Comparison of ENCODE assay signal across 8 mouse cellular contexts in the genomic region with DNA sequence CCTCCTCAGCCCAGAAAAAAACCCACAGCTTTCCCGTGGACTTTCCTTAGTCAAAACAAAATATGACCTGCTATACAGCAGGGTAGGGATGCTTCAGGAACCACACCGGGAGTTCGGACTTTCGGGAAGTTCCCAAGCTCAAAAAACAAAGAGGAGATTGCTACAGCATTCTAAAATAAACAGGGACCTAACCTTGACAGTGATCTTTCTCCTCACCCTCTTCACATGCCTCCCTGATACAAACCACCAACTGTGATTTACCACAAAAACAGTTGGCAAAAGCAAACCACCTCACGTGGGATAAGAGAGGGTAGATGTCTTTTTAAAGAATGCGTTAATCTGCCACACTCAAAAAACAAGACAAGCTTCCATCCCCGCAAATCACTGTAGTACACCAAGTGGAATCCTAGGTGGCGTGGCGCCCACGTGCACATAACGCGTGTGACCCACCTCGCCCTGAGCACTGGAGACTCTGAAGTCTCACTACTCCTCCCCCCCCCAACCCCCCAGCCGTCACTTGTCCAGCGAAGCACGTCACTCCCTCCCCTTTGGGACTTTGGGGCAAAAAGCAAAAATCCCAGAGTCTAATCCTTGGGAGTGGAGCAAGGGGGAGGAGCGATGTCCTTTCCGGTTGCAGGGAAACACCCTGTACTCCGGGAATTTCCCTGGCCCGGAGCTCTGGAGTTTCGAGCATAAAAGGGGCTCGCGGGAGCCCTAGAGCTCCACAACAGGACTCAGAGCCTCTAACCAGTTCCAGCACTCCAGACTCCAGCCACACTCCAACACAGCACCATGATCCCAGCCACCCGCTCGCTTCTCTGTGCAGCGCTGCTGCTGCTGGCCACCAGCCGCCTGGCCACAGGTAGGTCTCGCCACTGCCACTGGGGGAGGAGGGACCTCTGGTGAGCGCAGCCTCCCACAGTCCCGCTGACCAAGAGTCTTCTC. TPM values are rescaled to one million over a fixed set of nuclear protein-coding genes. Genes with fewer than 3 reads are reported as not detected.
DNase-seq lines count a peak whose midpoint lies in the region; ATAC-seq and TF ChIP-seq lines count a peak whose summit lies in the region.

A gene (plus strand): TSS at position 723 of the 945 bp plus-strand sequence.

- ATAC-seq in erythroblast, adult 5-6 weeks (replicated peaks; ENCODE audit: low FRiP score, poor library complexity, severe bottlenecking), result no peak
- ATAC-seq in embryonic facial prominence, embryonic 13.5 days (ENCODE audit: insufficient number of reproducible peaks, insufficient read depth, low FRiP score, low TSS enrichment, low read depth), result peak; percentile 75
- ATAC-seq in heart, embryonic 14.5 days (ENCODE audit: insufficient number of reproducible peaks, insufficient read depth, low FRiP score, low read depth), result peak; percentile 72; the same call in 1 of the 2 replicates
- peak; percentile 88 for ATAC-seq in kidney, postnatal 0 days (replicated peaks; ENCODE audit: low FRiP score, low read depth)

- H3K9me3 ChIP-seq in erythroblast, embryonic 14.5 days (ENCODE audit: control insufficient read depth, low read length), result no peaks in the 10 kb centered on the region
- no peaks in the 10 kb centered on the region for H3K9me3 ChIP-seq in embryonic facial prominence, embryonic 13.5 days
- H3K9me3 ChIP-seq in heart, embryonic 14.5 days (ENCODE audit: control insufficient read depth, low read length), result no peaks in the 10 kb centered on the region
- H3K9me3 ChIP-seq in kidney, postnatal 0 days (replicated peaks; ENCODE audit: low read length), result no peaks in the 10 kb centered on the region

- peak within 1 kb of the TSS; percentile 96 for H3K4me2 ChIP-seq in embryonic facial prominence, embryonic 13.5 days
- peak within 1 kb of the TSS; percentile 90 for H3K4me2 ChIP-seq in heart, embryonic 14.5 days (ENCODE audit: low read length)
- peak within 1 kb of the TSS; percentile 83 for H3K4me2 ChIP-seq in kidney, postnatal 0 days (ENCODE audit: low read length)

- H3K4me1 ChIP-seq in erythroblast, embryonic 14.5 days (ENCODE audit: control insufficient read depth), result no peaks in the 10 kb centered on the region
- peaks cover 7% of the 10 kb centered on the region for H3K4me1 ChIP-seq in embryonic facial prominence, embryonic 13.5 days
- H3K4me1 ChIP-seq in heart, embryonic 14.5 days (ENCODE audit: control insufficient read depth in 2 of 2, insufficient read depth in 2 of 2, low read length in 2 of 2), result peaks cover 7 to 11% of the 10 kb centered on the region in 2 experiments; a peak in 3 of 4 replicates
- no peaks in the 10 kb centered on the region for H3K4me1 ChIP-seq in kidney, postnatal 0 days (replicated peaks; ENCODE audit: insufficient read depth, low read length)

- WGBS in embryonic facial prominence, embryonic 13.5 days, result 7% methylated on average over 30 of the region's 30 CpGs
- 13% methylated on average over 30 of the region's 30 CpGs for WGBS in heart, embryonic 14.5 days
- WGBS in kidney, postnatal 0 days, result 5% methylated on average over 30 of the region's 30 CpGs

- no peaks in the 10 kb centered on the region for H3K36me3 ChIP-seq in erythroblast, embryonic 14.5 days (ENCODE audit: control insufficient read depth)
- no peaks in the 10 kb centered on the region for H3K36me3 ChIP-seq in embryonic facial prominence, embryonic 13.5 days
- no peaks in the 10 kb centered on the region for H3K36me3 ChIP-seq in heart, embryonic 14.5 days (ENCODE audit: control insufficient read depth, insufficient read depth, low read length)
- H3K36me3 ChIP-seq in kidney, postnatal 0 days (ENCODE audit: insufficient read depth, low read length), result no peaks in the 10 kb centered on the region

- peak; percentile 68 for DNase-seq in kidney, postnatal 0 days (ENCODE audit: low spot score)
- peak; percentile 49 for DNase-seq in lung, postnatal 36 days
- peak; percentile 10 for DNase-seq in right cerebral cortex, postnatal 25 days
- no peak for DNase-seq in c-Kit-positive CD71-positive TER-119-positive erythroid progenitor cells, embryonic 14.5 days (ENCODE audit: low spot score)

- TF ChIP-seq CTCF in kidney, postnatal 0 days (IDR thresholded peaks at IDR 0.05; ENCODE audit: low read depth), result peak; percentile 47; the same call in 1 of the 2 replicates

- H3K4me3 ChIP-seq in erythroblast, embryonic 14.5 days (replicated peaks), result peak within 1 kb of the TSS; percentile 52
- H3K4me3 ChIP-seq in embryonic facial prominence, embryonic 13.5 days, result peak within 1 kb of the TSS; percentile 51
- peak within 1 kb of the TSS; percentile 56 for H3K4me3 ChIP-seq in heart, embryonic 14.5 days (ENCODE audit: control insufficient read depth in 1 of 2, insufficient read depth in 1 of 2, low read depth in 1 of 2, low read length in 2 of 2)
- peak within 1 kb of the TSS; percentile 48 for H3K4me3 ChIP-seq in kidney, postnatal 0 days (replicated peaks; ENCODE audit: low read depth, low read length)

- H3K27me3 ChIP-seq in erythroblast, embryonic 14.5 days (ENCODE audit: control insufficient read depth), result peaks cover 12% of the 10 kb centered on the region
- H3K27me3 ChIP-seq in embryonic facial prominence, embryonic 13.5 days, result peaks cover 6% of the 10 kb centered on the region
- H3K27me3 ChIP-seq in heart, embryonic 14.5 days (ENCODE audit: control insufficient read depth, insufficient read depth, low read length), result no peaks in the 10 kb centered on the region
- H3K27me3 ChIP-seq in kidney, postnatal 0 days (ENCODE audit: insufficient read depth, low read length), result no peaks in the 10 kb centered on the region

- peak within 1 kb of the TSS; percentile 74 for H3K9ac ChIP-seq in embryonic facial prominence, embryonic 13.5 days
- peak within 1 kb of the TSS; percentile 72 for H3K9ac ChIP-seq in heart, embryonic 14.5 days (ENCODE audit: low read length)
- H3K9ac ChIP-seq in kidney, postnatal 0 days (ENCODE audit: low read depth, low read length), result peak within 1 kb of the TSS; percentile 60

- H3K27ac ChIP-seq in embryonic facial prominence, embryonic 13.5 days, result no peak within 1 kb of the TSS
- no peak within 1 kb of the TSS for H3K27ac ChIP-seq in heart, embryonic 14.5 days (replicated peaks in 1 of 2; ENCODE audit: control insufficient read depth in 1 of 2, insufficient read depth in 1 of 2, low read depth in 2 of 2, low read length in 2 of 2)
- no peak within 1 kb of the TSS for H3K27ac ChIP-seq in kidney, postnatal 0 days

RNA-seq across cellular contexts. Expression of the gene that starts here (rescaled TPM):
- not detected in 2 replicates for polyA plus RNA-seq in erythroblast, embryonic 14.5 days (2012)
- total RNA-seq in erythroblast, adult 5-6 weeks (2015; ENCODE audit: low replicate concordance), result not detected in 2 replicates
- not detected in 2 replicates for total RNA-seq in erythroblast, adult 5-6 weeks (2017; ENCODE audit: low replicate concordance)
- 0.38 and 1.5 TPM in 2 replicates for polyA plus RNA-seq in embryonic facial prominence, embryonic 13.5 days (2015; fragmentation: Nextera tagmentation; extraction: Ambion mirVana)
- 0.42 and 0.66 TPM in 2 replicates for polyA plus RNA-seq in heart, embryonic 14.5 days (2014; fragmentation: Nextera tagmentation; extraction: Ambion mirVana)
- polyA plus RNA-seq in kidney, postnatal 0 days (2015; fragmentation: Nextera tagmentation; extraction: Ambion mirVana), result 1.0 and 1.3 TPM in 2 replicates

Comparison
In these comparisons a context has a peak if more than half of its experiments do, and no peak if none do; other contexts are left out.
1. Peak in ATAC-seq, H3K4me3 ChIP-seq, H3K9ac ChIP-seq and H3K4me2 ChIP-seq in heart, embryonic 14.5 days; RNA of the gene not detected or under 1 TPM.